In the genomic region with DNA sequence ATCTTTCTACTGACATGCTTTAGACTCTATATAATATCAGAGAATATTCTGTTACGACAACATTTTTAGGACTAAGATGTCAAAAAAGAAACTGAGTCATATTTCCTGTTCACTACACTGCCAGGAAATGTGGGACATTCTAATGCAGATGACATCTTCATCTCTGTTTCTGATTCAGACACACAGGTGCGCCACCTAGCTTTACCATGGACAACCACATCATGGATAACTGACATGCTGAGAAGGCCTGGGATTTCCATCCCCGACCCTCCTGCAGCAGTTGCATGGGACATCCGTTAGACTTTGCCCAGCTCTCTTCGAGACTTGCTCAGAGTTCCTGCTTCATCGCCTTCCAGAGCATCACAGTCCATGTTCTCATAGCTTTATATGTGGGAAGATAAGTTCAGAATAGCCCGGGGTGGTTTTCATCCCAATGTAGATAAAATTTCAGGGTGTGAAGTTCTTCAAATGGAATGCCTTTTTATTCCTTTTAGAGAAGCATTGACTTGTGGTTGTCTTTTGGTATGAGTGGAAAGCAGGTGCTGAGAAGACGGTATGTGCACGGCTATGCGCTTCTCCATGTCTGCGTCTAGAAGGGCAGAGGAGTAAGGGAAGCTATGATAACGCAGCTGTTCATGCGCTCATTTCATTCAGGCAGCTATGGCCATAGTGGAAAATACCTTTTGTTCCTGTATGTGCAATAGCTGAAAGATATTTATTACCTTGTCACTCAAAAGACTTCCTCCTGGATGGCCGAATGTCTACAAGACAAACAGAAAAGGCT, we compare ENCODE assay signal across 13 mouse cellular contexts.
A peak's percentile ranks its signal among the peaks of the same experiment; 100 is the strongest.
DNase-seq lines count a peak whose midpoint lies in the region; ATAC-seq and TF ChIP-seq lines count a peak whose summit lies in the region.
"Had no signal": no experiment of that assay in that cellular context is flagged by ENCODE, and none has a peak within 500 bp of the region (broad histone marks: within the 10 kb centered on the region; RNA-seq: fewer than 3 reads in every experiment).

No protein-coding gene starts in this region.

- no peak overlapping the region for H3K9ac ChIP-seq in intestine, postnatal 0 days (ENCODE audit: low read depth, low read length)
- H3K9ac ChIP-seq in intestine, embryonic 15.5 days, result no peak overlapping the region
- no peak overlapping the region for H3K9ac ChIP-seq in midbrain, postnatal 0 days (replicated peaks; ENCODE audit: low read length, poor library complexity, severe bottlenecking)
- H3K9ac ChIP-seq in midbrain, embryonic 13.5 days (replicated peaks), result no peak overlapping the region
- H3K9ac ChIP-seq: liver, embryonic 13.5 days had no signal

- no peak overlapping the region for H3K4me3 ChIP-seq in intestine, postnatal 0 days (ENCODE audit: low read depth, low read length)
- H3K4me3 ChIP-seq in intestine, embryonic 15.5 days (replicated peaks), result no peak overlapping the region
- no peak overlapping the region for H3K4me3 ChIP-seq in midbrain, postnatal 0 days (ENCODE audit: low read depth, low read length)
- H3K4me3 ChIP-seq in midbrain, embryonic 13.5 days (replicated peaks), result no peak overlapping the region
- H3K4me3 ChIP-seq: hindbrain, embryonic 10.5 days; liver, embryonic 13.5 days; midbrain, embryonic 10.5 days had no signal

- TF ChIP-seq CTCF in intestine, postnatal 0 days (IDR thresholded peaks at IDR 0.05; ENCODE audit: low read depth), result peak; percentile 69
- peak; percentile 67 for TF ChIP-seq CTCF in midbrain, postnatal 0 days (IDR thresholded peaks at IDR 0.05)

- H3K4me2 ChIP-seq in intestine, postnatal 0 days (replicated peaks; ENCODE audit: low read depth), result no peak overlapping the region
- H3K4me2 ChIP-seq in intestine, embryonic 15.5 days (replicated peaks), result no peak overlapping the region
- no peak overlapping the region for H3K4me2 ChIP-seq in midbrain, postnatal 0 days (ENCODE audit: low read depth, low read length, poor library complexity, severe bottlenecking)
- no peak overlapping the region for H3K4me2 ChIP-seq in midbrain, embryonic 13.5 days (replicated peaks)
- H3K4me2 ChIP-seq: liver, embryonic 13.5 days had no signal

- no peak overlapping the region for H3K27ac ChIP-seq in intestine, postnatal 0 days (ENCODE audit: low read depth, low read length)
- no peak overlapping the region for H3K27ac ChIP-seq in intestine, embryonic 15.5 days
- no peak overlapping the region; the same call in 1 of the 2 replicates for H3K27ac ChIP-seq in midbrain, postnatal 0 days (ENCODE audit: low read depth, low read length)
- H3K27ac ChIP-seq in midbrain, embryonic 13.5 days, result no peak overlapping the region
- H3K27ac ChIP-seq: hindbrain, embryonic 10.5 days; liver, embryonic 13.5 days; midbrain, embryonic 10.5 days had no signal

- no peaks in the 10 kb centered on the region for H3K9me3 ChIP-seq in intestine, postnatal 0 days (ENCODE audit: control insufficient read depth)
- no peaks in the 10 kb centered on the region for H3K9me3 ChIP-seq in intestine, embryonic 15.5 days
- H3K9me3 ChIP-seq in midbrain, postnatal 0 days (ENCODE audit: low read length), result no peaks in the 10 kb centered on the region
- no peaks in the 10 kb centered on the region for H3K9me3 ChIP-seq in midbrain, embryonic 13.5 days
- H3K9me3 ChIP-seq: hindbrain, embryonic 10.5 days; liver, embryonic 13.5 days; midbrain, embryonic 10.5 days had no signal

- H3K27me3 ChIP-seq in intestine, postnatal 0 days (replicated peaks; ENCODE audit: control insufficient read depth, insufficient read depth, low read length), result no peaks in the 10 kb centered on the region
- H3K27me3 ChIP-seq in intestine, embryonic 15.5 days (replicated peaks), result no peaks in the 10 kb centered on the region
- H3K27me3 ChIP-seq in midbrain, postnatal 0 days (ENCODE audit: insufficient read depth, low read length), result no peaks in the 10 kb centered on the region
- H3K27me3 ChIP-seq in midbrain, embryonic 13.5 days, result no peaks in the 10 kb centered on the region
- H3K27me3 ChIP-seq: liver, embryonic 13.5 days had no signal

- WGBS in intestine, postnatal 0 days, result 59% methylated on average over 14 of the region's 14 CpGs
- WGBS in intestine, embryonic 15.5 days, result 69% methylated on average over 14 of the region's 14 CpGs
- WGBS in midbrain, postnatal 0 days, result 76% methylated on average over 14 of the region's 14 CpGs
- 77% methylated on average over 14 of the region's 14 CpGs for WGBS in midbrain, embryonic 13.5 days

- DNase-seq in adrenal gland, postnatal 36 days, result peak; percentile 10 to 23
- DNase-seq in adrenal gland, postnatal 4 days (ENCODE audit: low spot score in 2 of 2), result no peak
- DNase-seq in midbrain, postnatal 0 days (ENCODE audit: low spot score), result peak; percentile 57
- no peak for DNase-seq in spleen, postnatal 10 days (ENCODE audit: low spot score in 2 of 2)
- no peak for DNase-seq in ovary, adult 18-20 months (ENCODE audit: low spot score)
- DNase-seq: layer of hippocampus, adult 9-11 months; liver, embryonic 13.5 days; spleen, adult 18-20 months had no signal

- ATAC-seq in intestine, postnatal 0 days, result no peak
- ATAC-seq in intestine, embryonic 15.5 days, result no peak
- ATAC-seq in midbrain, postnatal 0 days (ENCODE audit: low FRiP score), result no peak
- no peak for ATAC-seq in midbrain, embryonic 13.5 days

- H3K36me3 ChIP-seq in intestine, postnatal 0 days (ENCODE audit: control insufficient read depth, insufficient read depth), result no peaks in the 10 kb centered on the region
- no peaks in the 10 kb centered on the region for H3K36me3 ChIP-seq in intestine, embryonic 15.5 days
- H3K36me3 ChIP-seq in midbrain, postnatal 0 days (ENCODE audit: insufficient read depth, low read length), result no peaks in the 10 kb centered on the region
- H3K36me3 ChIP-seq in midbrain, embryonic 13.5 days, result no peaks in the 10 kb centered on the region
- H3K36me3 ChIP-seq: hindbrain, embryonic 10.5 days; liver, embryonic 13.5 days; midbrain, embryonic 10.5 days had no signal

- no peaks in the 10 kb centered on the region for H3K4me1 ChIP-seq in intestine, postnatal 0 days (replicated peaks; ENCODE audit: control insufficient read depth, insufficient read depth, low read length)
- H3K4me1 ChIP-seq in intestine, embryonic 15.5 days (replicated peaks), result no peaks in the 10 kb centered on the region
- H3K4me1 ChIP-seq in midbrain, postnatal 0 days (ENCODE audit: insufficient read depth, low read length), result peaks cover 3% of the 10 kb centered on the region; the same call in 1 of the 2 replicates
- peaks cover 23% of the 10 kb centered on the region for H3K4me1 ChIP-seq in midbrain, embryonic 13.5 days (replicated peaks)
- H3K4me1 ChIP-seq: hindbrain, embryonic 10.5 days; liver, embryonic 13.5 days had no signal

Comparison
In these comparisons a context has a peak if more than half of its experiments do, and no peak if none do; other contexts are left out.
1. DNase-seq: peak in adrenal gland, postnatal 36 days (2 of 2) and midbrain, postnatal 0 days (single experiment); none in adrenal gland, postnatal 4 days (0 of 2), spleen, postnatal 10 days (0 of 2) and ovary, adult 18-20 months (single experiment).